Mouse (Mus musculus) midbrain, embryonic 13.5 days (tissue): ENCODE measurements around the gene Dnajc8. TPM values are rescaled to one million over a fixed set of nuclear protein-coding genes. Genes with fewer than 3 reads are reported as not detected.
A peak's percentile ranks its signal among the peaks of the same experiment; 100 is the strongest.

Experiments
- ATAC-seq: fragments of 200-750 bp; cut with Nextera tagmentation; 2 replicates; pipeline ENCODE4 v1.8.0; 2017; ENCODE audit warnings: mild to moderate bottlenecking, moderate TSS enrichment, moderate library complexity
- H3K27ac ChIP-seq: fragments of 300-500 bp; sonication (generic); 2 replicates; pipeline ENCODE4 v1.5.1; 2015; ENCODE audit warnings: inconsistent platforms, mild to moderate bottlenecking, moderate library complexity
- H3K27me3 ChIP-seq: fragments of 300-500 bp; sonication (generic); 2 replicates; pipeline ENCODE4 v1.6.1; 2015; ENCODE audit warnings: mild to moderate bottlenecking, inconsistent platforms
- H3K36me3 ChIP-seq: fragments of 300-500 bp; sonication (generic); 2 replicates; pipeline ENCODE4 v1.6.1; 2015; ENCODE audit warnings: mild to moderate bottlenecking, inconsistent platforms
- H3K4me1 ChIP-seq: fragments of 300-500 bp; sonication (generic); replicated peaks from 2 replicates; pipeline ENCODE4 v1.6.1; 2015; ENCODE audit warnings: inconsistent platforms
- H3K4me2 ChIP-seq: fragments of 300-500 bp; sonication (generic); replicated peaks from 2 replicates; pipeline ENCODE4 v1.6.1; 2015; ENCODE audit warnings: moderate library complexity, mild to moderate bottlenecking, inconsistent platforms
- H3K4me3 ChIP-seq: fragments of 300-500 bp; sonication (generic); replicated peaks from 2 replicates; pipeline ENCODE4 v1.5.1; 2015; ENCODE audit warnings: mild to moderate bottlenecking, inconsistent platforms
- H3K9ac ChIP-seq: fragments of 300-500 bp; sonication (generic); replicated peaks from 2 replicates; pipeline ENCODE4 v1.6.1; 2015; ENCODE audit warnings: mild to moderate bottlenecking, inconsistent platforms
- H3K9me3 ChIP-seq: fragments of 300-500 bp; sonication (generic); 2 replicates; pipeline ENCODE4 v1.6.1; 2016; ENCODE audit warnings: mild to moderate bottlenecking, inconsistent platforms
- WGBS: fragments of 180-500 bp; shearing (Covaris S2); methylation state at CpG from one replicate; pipeline ENCODE4 v1.1.7; 2015; 5-methylcytosine and 5-hydroxymethylcytosine counted together
- polyA plus RNA-seq: library from polyadenylated mRNA; unstranded; fragments of >200 nt; fragmentation: Nextera tagmentation; extraction: Ambion mirVana; gene quantifications from 2 replicates; pipeline ENCODE4 v1.2.1, GENCODE M21; 2015

The Dnajc8 gene
- polyA plus RNA-seq, 1 experiment from 2014 or later, result 158 TPM

GRCm38 (mm10) chr4:132505800-132506199 lies 29.6 kb upstream of the Dnajc8 start:
- no peak for ATAC-seq
- WGBS, result 29% methylated on average over 10 of the region's 10 CpGs

GRCm38 (mm10) chr4:132506250-132506649 lies 29.1 kb upstream of the Dnajc8 start:
- peaks cover 4% of the 10 kb centered on the region; the same call in 1 of the 2 replicates for H3K27me3 ChIP-seq
- H3K4me3 ChIP-seq, result no peak overlapping the region
- no peak overlapping the region for H3K9ac ChIP-seq
- H3K36me3 ChIP-seq, result no peaks in the 10 kb centered on the region
- no peak overlapping the region for H3K4me2 ChIP-seq
- H3K4me1 ChIP-seq, result peaks cover 9% of the 10 kb centered on the region
- WGBS, result 75% methylated on average over 6 of the region's 6 CpGs
- no peak for ATAC-seq
- no peak overlapping the region for H3K27ac ChIP-seq
- H3K9me3 ChIP-seq, result no peaks in the 10 kb centered on the region

More at GRCm38 (mm10) chr4:132505800-132506199, 29.6 kb upstream of the Dnajc8 start:
- Histone ChIP-seq H3K4me1 (peaks cover 9% of the 10 kb centered on the region), H3K36me3 (no peaks in the 10 kb centered on the region), H3K4me3 (no peak overlapping the region), H3K27ac (no peak overlapping the region), H3K27me3 (no peaks in the 10 kb centered on the region; the same call in 1 of the 2 replicates), H3K9ac (no peak overlapping the region), H3K9me3 (no peaks in the 10 kb centered on the region), H3K4me2 (no peak overlapping the region)

GRCm38 (mm10) chr4:132507210-132507609 lies 28.1 kb upstream of the Dnajc8 start:
- Histone ChIP-seq H3K4me3 (no peak overlapping the region), H3K4me1 (peaks cover 9% of the 10 kb centered on the region), H3K9me3 (no peaks in the 10 kb centered on the region), H3K27ac (no peak overlapping the region), H3K27me3 (peaks cover 9% of the 10 kb centered on the region; the same call in 1 of the 2 replicates), H3K9ac (no peak overlapping the region), H3K4me2 (no peak overlapping the region), H3K36me3 (no peaks in the 10 kb centered on the region)
- ATAC-seq, result no peak
- 38% methylated on average over 2 of the region's 2 CpGs for WGBS

- H3K4me2 ChIP-seq, result peak overlapping the region; percentile 95
- H3K9me3 ChIP-seq, result no peaks in the 10 kb centered on the region
- under 1% methylated on average over 52 of the region's 52 CpGs for WGBS
- peak; percentile 79 for ATAC-seq
- no peaks in the 10 kb centered on the region for H3K36me3 ChIP-seq
- H3K9ac ChIP-seq, result peak overlapping the region; percentile 79
- H3K4me3 ChIP-seq, result peak overlapping the region; percentile 78
- H3K4me1 ChIP-seq, result peaks cover 15% of the 10 kb centered on the region
- peak overlapping the region; percentile 84 for H3K27ac ChIP-seq
- H3K27me3 ChIP-seq, result peaks cover 23% of the 10 kb centered on the region
These were observed 25.6 kb upstream of the Dnajc8 start for GRCm38 (mm10) chr4:132509621-132510296.

- H3K4me3 ChIP-seq, result peak within 1 kb of the TSS; percentile 78
- WGBS, result under 1% methylated on average over 32 of the region's 32 CpGs
- H3K27ac ChIP-seq, result peak within 1 kb of the TSS; percentile 84
- H3K4me2 ChIP-seq, result peak within 1 kb of the TSS; percentile 95
- no peaks in the 10 kb centered on the region for H3K36me3 ChIP-seq
- H3K9me3 ChIP-seq, result no peaks in the 10 kb centered on the region
- ATAC-seq, result peak; percentile 94
- H3K27me3 ChIP-seq, result peaks cover 23% of the 10 kb centered on the region
- H3K9ac ChIP-seq, result peak within 1 kb of the TSS; percentile 79
- peaks cover 18% of the 10 kb centered on the region for H3K4me1 ChIP-seq
These were observed 25.0 kb upstream of the Dnajc8 start, which contains the start of gene Sesn2 for GRCm38 (mm10) chr4:132510352-132510798. Gene Sesn2, minus strand, starts transcription at chr4:132510501.

- 78% methylated on average over 3 of the region's 3 CpGs for WGBS
- peaks cover 23% of the 10 kb centered on the region for H3K27me3 ChIP-seq
- H3K27ac ChIP-seq, result no peak overlapping the region
- H3K4me1 ChIP-seq, result peaks cover 23% of the 10 kb centered on the region
- H3K4me3 ChIP-seq, result no peak overlapping the region
- no peaks in the 10 kb centered on the region for H3K36me3 ChIP-seq
- H3K4me2 ChIP-seq, result no peak overlapping the region
- H3K9me3 ChIP-seq, result no peaks in the 10 kb centered on the region
- no peak overlapping the region for H3K9ac ChIP-seq
- no peak for ATAC-seq
These were observed 23.3 kb upstream of the Dnajc8 start for GRCm38 (mm10) chr4:132512080-132512479.

GRCm38 (mm10) chr4:132513395-132514273 lies 21.7 kb upstream of the Dnajc8 start:
- H3K4me1 ChIP-seq, result peaks cover 23% of the 10 kb centered on the region

GRCm38 (mm10) chr4:132514555-132515135 lies 20.7 kb upstream of the Dnajc8 start:
- Histone ChIP-seq H3K27me3 (peaks cover 23% of the 10 kb centered on the region), H3K4me3 (peak overlapping the region; percentile 46), H3K9me3 (no peaks in the 10 kb centered on the region), H3K4me2 (peak overlapping the region; percentile 92), H3K27ac (0 out of 2 replicates have a peak overlapping the region, but pooled peaks have one; percentile 45), H3K4me1 (peaks cover 14% of the 10 kb centered on the region), H3K9ac (peak overlapping the region; percentile 37), H3K36me3 (no peaks in the 10 kb centered on the region)
- no peak for ATAC-seq
- 1% methylated on average over 21 of the region's 21 CpGs for WGBS

More at GRCm38 (mm10) chr4:132513395-132514273, 21.7 kb upstream of the Dnajc8 start:
- no peak overlapping the region for H3K4me3 ChIP-seq
- 35% methylated on average over 14 of the region's 14 CpGs for WGBS
- peaks cover 23% of the 10 kb centered on the region for H3K27me3 ChIP-seq
- H3K36me3 ChIP-seq, result no peaks in the 10 kb centered on the region
- no peak overlapping the region for H3K4me2 ChIP-seq
- no peak overlapping the region for H3K9ac ChIP-seq
- no peak overlapping the region for H3K27ac ChIP-seq
- ATAC-seq, result no peak
- H3K9me3 ChIP-seq, result no peaks in the 10 kb centered on the region

- H3K4me3 ChIP-seq, result peak overlapping the region; percentile 46
- peak overlapping the region; percentile 92 for H3K4me2 ChIP-seq
- H3K36me3 ChIP-seq, result no peaks in the 10 kb centered on the region
- WGBS, result 19% methylated on average over 22 of the region's 22 CpGs
- peak; percentile 93 for ATAC-seq
- no peaks in the 10 kb centered on the region for H3K9me3 ChIP-seq
- H3K27ac ChIP-seq, result peak overlapping the region; percentile 47
- H3K27me3 ChIP-seq, result peaks cover 23% of the 10 kb centered on the region
- H3K9ac ChIP-seq, result peak overlapping the region; percentile 37
- peaks cover 14% of the 10 kb centered on the region for H3K4me1 ChIP-seq
These were observed 19.8 kb upstream of the Dnajc8 start for GRCm38 (mm10) chr4:132515369-132516155.

GRCm38 (mm10) chr4:132518066-132518465 lies 17.3 kb upstream of the Dnajc8 start:
- 91% methylated on average over 8 of the region's 8 CpGs for WGBS
- Histone ChIP-seq H3K27me3 (peaks cover 13% of the 10 kb centered on the region), H3K4me3 (no peak overlapping the region), H3K9me3 (no peaks in the 10 kb centered on the region), H3K36me3 (no peaks in the 10 kb centered on the region), H3K9ac (no peak overlapping the region), H3K4me2 (no peak overlapping the region), H3K4me1 (peaks cover 14% of the 10 kb centered on the region), H3K27ac (no peak overlapping the region)
- ATAC-seq, result no peak

- ATAC-seq, result no peak
- Histone ChIP-seq H3K27me3 (peaks cover 3% of the 10 kb centered on the region), H3K4me3 (no peak overlapping the region), H3K36me3 (no peaks in the 10 kb centered on the region), H3K27ac (no peak overlapping the region), H3K9ac (no peak overlapping the region), H3K4me1 (peaks cover 13% of the 10 kb centered on the region), H3K4me2 (no peak overlapping the region), H3K9me3 (no peaks in the 10 kb centered on the region)
- WGBS, result 95% methylated on average over 3 of the region's 3 CpGs
These were observed 16.2 kb upstream of the Dnajc8 start for GRCm38 (mm10) chr4:132519188-132519587.
